Mouse (Mus musculus) urinary bladder, postnatal 0 days (tissue): ENCODE measurements around the gene Ppp1r12a. TPM values are rescaled to one million over a fixed set of nuclear protein-coding genes. Genes with fewer than 3 reads are reported as not detected.

Source experiments
- polyA plus RNA-seq: library from polyadenylated mRNA; unstranded; fragments of >200 nt; fragmentation: Nextera tagmentation; extraction: Ambion mirVana; gene quantifications from 2 replicates; pipeline ENCODE4 v1.2.1, GENCODE M21; 2015

Ppp1r12a gene
- polyA plus RNA-seq = 449 and 521 TPM in 2 replicates

DNA sequence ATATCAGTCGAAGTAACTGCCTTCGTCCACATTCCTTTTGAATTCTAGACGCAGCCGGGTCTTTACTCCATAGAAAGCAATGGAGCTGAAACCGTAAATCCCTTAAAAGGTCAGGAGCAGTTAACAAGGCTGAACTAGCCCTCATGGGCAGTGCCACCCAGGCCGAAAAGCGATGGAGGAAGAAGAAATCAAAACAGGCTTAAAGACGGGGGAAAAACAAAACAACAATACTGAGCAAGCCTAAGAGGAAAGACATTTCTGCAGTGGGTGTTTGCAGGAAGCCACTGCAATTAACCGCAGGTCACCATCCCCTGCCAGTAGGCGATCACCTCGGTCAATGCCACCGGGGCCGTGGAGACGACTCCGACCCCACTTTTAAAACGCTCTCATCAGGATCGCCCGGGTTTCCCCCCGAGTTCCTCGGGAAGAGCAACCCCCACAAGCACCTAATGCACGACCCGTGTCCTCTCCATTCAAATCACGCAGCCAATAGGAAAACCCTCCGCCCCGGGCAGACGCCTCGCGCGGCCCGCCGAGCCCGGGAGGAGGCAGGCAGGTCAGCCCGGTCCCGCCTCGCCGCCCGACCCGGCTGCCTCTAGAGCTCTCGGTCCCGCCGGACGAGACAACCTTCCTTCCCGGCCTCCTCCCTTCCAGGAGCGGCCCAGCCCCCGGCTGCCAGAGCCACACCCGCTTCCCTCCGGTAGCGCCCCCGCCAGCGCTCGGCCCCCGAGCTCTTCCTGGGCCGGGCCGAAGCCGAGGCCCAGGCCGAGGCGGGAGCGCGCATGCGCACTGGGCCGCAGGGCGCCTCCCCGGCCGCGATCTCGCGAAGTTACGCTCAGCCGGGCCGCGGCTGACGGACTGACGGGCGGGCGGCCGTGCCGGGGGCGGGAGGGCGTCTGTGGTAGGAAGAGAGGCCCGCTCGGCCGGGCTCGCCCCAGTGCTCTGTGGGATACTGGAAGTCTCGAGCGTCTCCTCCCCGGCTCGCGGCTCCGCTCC is at the start of gene Ppp1r12a:
Ppp1r12a (plus strand) TSS at position 933 of the 996 bp plus-strand sequence.

GRCm38 (mm10) chr10:108331784-108332561 is 170.0 kb downstream of the Ppp1r12a start, which contains the start of gene Pawr:
Gene Pawr (plus strand): TSS chr10:108332121.

Other genes starting within 250 kb of the Ppp1r12a start
- 34.8 and 44.4 TPM in 2 replicates for gene Pawr, start 169.9 kb downstream of the Ppp1r12a start, polyA plus RNA-seq